Mouse (Mus musculus) forebrain, embryonic 10.5 days (tissue): ENCODE results near the gene Epb41l3. TPM values are rescaled to one million over a fixed set of nuclear protein-coding genes. Genes with fewer than 3 reads are reported as not detected.

Source experiments
- DNase-seq: peaks from one replicate; pipeline ENCODE4 v3.0.0-alpha.2; 2017; ENCODE audit warnings: low spot score; ENCODE audit errors: extremely low spot score
- H3K27ac ChIP-seq: fragments of 300-500 bp; sonication (generic); 2 replicates; pipeline ENCODE4 v1.5.1; 2016; ENCODE audit warnings: mild to moderate bottlenecking
- H3K27me3 ChIP-seq: fragments of 300-500 bp; sonication (generic); 2 replicates; pipeline ENCODE4 v1.6.1; 2016; ENCODE audit warnings: mild to moderate bottlenecking; ENCODE audit not compliant: poor library complexity, severe bottlenecking
- H3K36me3 ChIP-seq: fragments of 300-500 bp; sonication (generic); replicated peaks from 2 replicates; pipeline ENCODE4 v1.6.1; 2016; ENCODE audit warnings: mild to moderate bottlenecking, moderate library complexity
- H3K4me1 ChIP-seq: fragments of 300-500 bp; sonication (generic); 2 replicates; pipeline ENCODE4 v1.6.1; 2016
- H3K4me3 ChIP-seq: fragments of 300-500 bp; sonication (generic); 2 replicates; pipeline ENCODE4 v1.5.1; 2016; ENCODE audit warnings: mild to moderate bottlenecking, moderate library complexity
- H3K9me3 ChIP-seq: fragments of 300-500 bp; sonication (generic); 2 replicates; pipeline ENCODE4 v1.6.1; 2016; ENCODE audit warnings: mild to moderate bottlenecking, moderate library complexity
- WGBS: fragments of 180-500 bp; shearing (Covaris S2); methylation state at CpG from one replicate; pipeline ENCODE4 v1.1.7; 2016; 5-methylcytosine and 5-hydroxymethylcytosine counted together
- polyA plus RNA-seq: library from polyadenylated mRNA; unstranded; fragments of >200 nt; fragmentation: Nextera tagmentation; extraction: Ambion mirVana; gene quantifications from 2 replicates; pipeline ENCODE4 v1.2.1, GENCODE M21; 2016

Epb41l3 gene
- polyA plus RNA-seq, 1 experiment from 2014 or later = 49.1 TPM

DNA sequence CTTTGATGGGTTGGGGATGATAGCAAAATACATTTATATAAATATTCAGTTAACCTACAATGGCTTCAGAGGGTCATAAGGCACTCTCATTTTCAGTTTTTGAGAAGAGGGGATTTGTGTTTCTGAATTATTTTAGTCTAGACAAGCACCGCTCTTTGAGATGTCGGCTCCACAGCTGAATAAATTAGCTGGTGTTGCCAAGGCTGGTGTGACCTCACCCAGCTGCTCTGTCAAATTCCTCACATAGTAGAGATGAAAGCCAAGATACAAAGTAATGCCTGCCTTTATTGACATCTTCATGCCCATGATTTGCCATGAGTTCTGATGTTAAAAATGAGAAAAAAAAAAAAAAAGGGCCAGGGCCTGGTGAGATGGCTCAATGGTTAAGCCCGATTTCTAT is 214.8 kb downstream of the Epb41l3 start:
- H3K27me3 ChIP-seq = no peaks in the 10 kb centered on the region
- peaks cover 52% of the 10 kb centered on the region for H3K36me3 ChIP-seq
- no peaks in the 10 kb centered on the region for H3K4me1 ChIP-seq
- no peak overlapping the region for H3K27ac ChIP-seq
- peaks cover 11% of the 10 kb centered on the region for H3K9me3 ChIP-seq
- H3K4me3 ChIP-seq = no peak overlapping the region
- 92% methylated on average over 3 of the region's 3 CpGs for WGBS
- no peak for DNase-seq

DNA sequence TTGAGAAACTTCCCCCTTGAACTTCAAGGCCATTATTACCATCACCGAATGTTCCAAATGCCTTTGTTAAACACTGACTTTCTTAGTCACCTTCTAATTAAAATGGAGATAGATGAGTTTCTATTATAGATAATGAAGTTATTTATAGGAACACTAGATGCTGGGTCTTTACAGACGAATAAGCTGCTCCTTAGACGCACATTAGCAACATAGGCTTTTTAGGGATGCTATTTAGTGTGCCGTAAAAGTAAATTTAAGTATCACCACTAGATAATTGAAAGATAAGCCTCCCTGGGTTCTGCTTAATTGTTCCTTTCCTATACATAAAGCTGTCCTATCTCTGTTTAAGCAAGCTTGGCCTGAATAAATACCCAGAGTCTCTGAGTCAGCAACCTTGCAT is 226.1 kb downstream of the Epb41l3 start:
- H3K9me3 ChIP-seq = no peaks in the 10 kb centered on the region
- H3K27ac ChIP-seq = no peak overlapping the region
- H3K36me3 ChIP-seq = no peaks in the 10 kb centered on the region
- H3K4me1 ChIP-seq = peaks cover 10% of the 10 kb centered on the region
- no peak overlapping the region for H3K4me3 ChIP-seq
- H3K27me3 ChIP-seq = no peaks in the 10 kb centered on the region
- 88% methylated on average over 4 of the region's 4 CpGs for WGBS
- no peak for DNase-seq

DNA sequence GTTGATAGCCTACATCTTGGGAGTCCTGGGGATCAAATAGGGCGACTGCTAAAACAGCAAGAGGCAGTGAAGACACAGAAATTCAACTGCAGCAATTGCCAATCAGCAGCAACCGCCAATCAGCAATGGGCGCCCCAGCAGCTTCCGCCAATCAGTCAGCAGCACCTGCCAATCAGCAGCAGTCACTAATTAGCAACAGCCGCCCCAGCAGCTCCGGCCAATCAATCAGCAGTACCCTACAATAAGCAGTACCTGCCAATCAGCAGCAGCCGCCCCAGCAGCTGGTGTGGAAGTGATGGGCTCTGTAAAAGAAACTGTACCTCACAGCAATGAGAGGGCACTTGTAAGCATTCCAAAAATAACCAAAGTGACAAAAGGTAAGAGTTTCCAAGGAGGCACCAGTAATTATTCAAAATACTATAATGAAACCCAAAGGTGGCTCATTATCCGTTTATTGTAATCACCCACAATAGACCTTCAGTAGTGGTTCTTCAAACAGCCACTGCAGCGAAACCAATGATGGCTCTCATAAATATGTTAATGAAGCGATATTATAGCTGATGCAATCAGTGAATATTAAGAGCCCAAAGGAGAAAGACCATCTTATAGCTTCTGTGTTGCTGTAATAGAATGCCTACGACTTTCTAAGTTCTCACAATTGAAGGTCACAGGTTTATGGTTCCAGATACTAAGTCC is 228.2 kb downstream of the Epb41l3 start:
- WGBS = 84% methylated on average over 11 of the region's 11 CpGs
- H3K4me3 ChIP-seq = no peak overlapping the region
- no peak overlapping the region for H3K27ac ChIP-seq
- DNase-seq = peak; percentile 18
- H3K9me3 ChIP-seq = no peaks in the 10 kb centered on the region
- no peaks in the 10 kb centered on the region for H3K36me3 ChIP-seq
- H3K4me1 ChIP-seq = peaks cover 10% of the 10 kb centered on the region
- no peaks in the 10 kb centered on the region for H3K27me3 ChIP-seq

DNA sequence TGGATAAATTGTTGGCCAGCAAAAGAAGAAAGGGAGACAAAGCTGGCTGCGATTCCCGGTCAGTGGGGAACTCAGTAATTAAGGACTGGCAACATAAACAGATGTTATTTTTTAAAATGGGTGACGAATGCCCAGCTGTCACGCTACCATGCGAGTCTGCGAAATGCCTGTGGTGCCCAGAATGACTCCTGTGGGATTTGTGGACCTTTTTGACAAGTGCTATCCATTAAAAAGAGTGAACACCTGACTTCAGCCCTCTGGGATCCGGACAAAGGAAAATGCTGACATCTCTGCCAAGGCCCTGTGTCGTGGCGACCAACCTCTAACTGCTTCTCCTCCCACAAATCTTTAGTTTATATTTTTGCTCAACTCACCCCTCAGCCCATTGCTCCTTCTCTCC is 232.2 kb downstream of the Epb41l3 start:
- Histone ChIP-seq H3K9me3 (no peaks in the 10 kb centered on the region), H3K4me3 (no peak overlapping the region), H3K36me3 (no peaks in the 10 kb centered on the region), H3K27me3 (no peaks in the 10 kb centered on the region), H3K4me1 (peaks cover 10% of the 10 kb centered on the region), H3K27ac (no peak overlapping the region)
- no peak for DNase-seq
- 89% methylated on average over 9 of the region's 9 CpGs for WGBS

DNA sequence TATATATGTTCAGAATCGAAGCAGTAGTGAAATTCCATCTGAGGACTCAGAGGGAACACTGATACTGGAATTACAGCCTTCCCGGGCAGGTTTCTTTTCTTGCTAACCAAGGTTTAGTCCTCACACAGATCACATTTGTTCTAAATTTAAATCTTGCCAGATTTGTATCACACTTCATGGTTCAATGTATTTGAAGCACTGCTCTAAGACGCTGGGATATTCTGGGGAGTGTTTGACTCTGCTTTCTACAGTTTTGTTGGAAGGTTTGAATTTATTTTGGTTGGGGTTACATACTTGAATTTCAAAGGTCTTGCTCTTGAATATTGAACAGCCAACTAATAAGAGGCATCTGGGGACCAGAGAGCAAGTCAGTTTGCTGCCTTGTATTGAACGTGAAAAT is 234.4 kb downstream of the Epb41l3 start:
- WGBS = 74% methylated on average over 4 of the region's 4 CpGs
- Histone ChIP-seq H3K4me1 (no peaks in the 10 kb centered on the region), H3K36me3 (no peaks in the 10 kb centered on the region), H3K27ac (no peak overlapping the region), H3K27me3 (no peaks in the 10 kb centered on the region), H3K4me3 (no peak overlapping the region), H3K9me3 (no peaks in the 10 kb centered on the region)
- DNase-seq = no peak

DNA sequence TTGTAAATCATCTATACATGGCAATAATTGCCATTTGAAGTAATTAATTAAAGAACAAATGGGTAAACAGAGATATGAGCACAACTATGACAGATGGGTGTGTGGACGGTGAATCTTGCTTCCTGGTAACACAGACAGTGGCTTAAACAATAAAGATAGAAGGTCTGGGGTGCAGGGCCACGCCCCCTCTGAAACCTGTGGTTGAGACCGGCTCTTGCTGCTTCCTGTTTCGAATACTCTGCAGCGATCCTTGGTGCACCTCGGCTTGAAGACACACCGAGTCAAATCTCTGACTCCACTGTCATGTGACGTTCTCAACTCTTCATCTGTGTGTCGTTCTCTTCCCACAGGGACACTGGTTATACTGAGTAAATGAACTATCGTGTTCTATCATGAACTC is 245.0 kb downstream of the Epb41l3 start:
- no peak overlapping the region for H3K4me3 ChIP-seq
- H3K4me1 ChIP-seq = no peaks in the 10 kb centered on the region
- H3K27me3 ChIP-seq = no peaks in the 10 kb centered on the region
- H3K9me3 ChIP-seq = 0 out of 2 replicates have a peak, but pooled peaks cover 3% of the 10 kb centered on the region
- no peaks in the 10 kb centered on the region for H3K36me3 ChIP-seq
- no peak for DNase-seq
- WGBS = 94% methylated on average over 10 of the region's 10 CpGs
- H3K27ac ChIP-seq = no peak overlapping the region

DNA sequence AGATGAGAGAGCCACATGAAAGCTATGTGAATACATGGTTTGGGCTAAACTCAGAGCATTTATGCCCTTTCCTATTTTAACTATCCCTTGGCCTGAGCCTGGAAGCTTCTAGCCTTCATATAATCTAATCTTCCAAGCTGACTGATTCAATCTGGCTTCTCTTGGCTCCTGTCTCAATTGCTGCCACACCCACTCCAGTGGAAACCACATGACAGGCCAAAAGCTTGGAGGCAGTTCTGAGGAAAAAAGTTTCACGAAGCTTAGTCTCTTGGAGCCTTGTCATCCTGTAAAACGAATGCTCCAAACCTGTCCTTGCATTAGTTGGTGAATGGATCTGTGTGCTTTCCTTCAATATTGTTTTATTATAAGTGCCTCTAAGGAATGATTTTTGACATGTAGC is 247.2 kb downstream of the Epb41l3 start:
- 0 out of 2 replicates have a peak, but pooled peaks cover 3% of the 10 kb centered on the region for H3K9me3 ChIP-seq
- no peak overlapping the region for H3K4me3 ChIP-seq
- no peak overlapping the region for H3K27ac ChIP-seq
- H3K4me1 ChIP-seq = no peaks in the 10 kb centered on the region
- no peak for DNase-seq
- WGBS = 93% methylated on average over 2 of the region's 2 CpGs
- H3K36me3 ChIP-seq = no peaks in the 10 kb centered on the region
- no peaks in the 10 kb centered on the region for H3K27me3 ChIP-seq

Other genes with a start within 250 kb of the Epb41l3 start
- 1.6 and 1.8 TPM in 2 replicates for gene Tmem200c, start 249.1 kb upstream of the Epb41l3 start, polyA plus RNA-seq